Mouse (Mus musculus) left cerebral cortex, postnatal 4 days (tissue): ENCODE measurements around the gene Gm20388. TPM values are rescaled to one million over a fixed set of nuclear protein-coding genes. Genes with fewer than 3 reads are reported as not detected.
"Not testable (repeated sequence)": the region's sequence is repeated elsewhere in the genome, so short reads cannot be mapped to it uniquely, and the experiment has no call there.

Experiments
- DNase-seq: peaks from one replicate; pipeline ENCODE4 v3.0.0-alpha.2; 2022
- intact Hi-C: fragments of 180-260 bp; cut with DNase I; formaldehyde crosslinking; loops from one replicate; pipeline ENCODE4 v1.15.1; 2025
- total RNA-seq, 2 experiments: library from RNA; stranded (reverse); gene quantifications; 2 replicates each; pipeline ENCODE4 v1.2.3; 2021

The Gm20388 gene
- total RNA-seq, 2 experiments from 2014 or later: 6.5 to 12.8 TPM

DNA sequence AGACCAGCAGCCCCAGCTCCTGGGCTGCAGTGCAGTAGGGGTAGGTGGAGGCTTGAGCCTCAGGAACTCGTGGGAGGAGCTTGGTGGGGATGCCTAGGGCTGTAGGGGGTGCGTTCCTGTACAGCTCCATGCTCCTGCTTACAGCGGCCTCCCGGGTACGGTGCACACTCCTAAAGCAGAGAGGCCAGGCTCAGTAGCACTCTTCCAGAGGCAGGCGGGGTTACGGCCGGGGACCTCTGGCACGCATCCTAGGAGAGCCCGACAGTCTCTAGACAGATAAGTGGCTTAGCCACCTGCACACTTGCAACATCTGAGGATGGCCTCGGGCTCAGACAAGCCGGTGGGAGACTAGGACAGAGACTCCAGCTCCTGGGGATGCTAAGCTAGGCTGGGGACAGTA is 3334.9 kb downstream of the Gm20388 start:
- intact Hi-C loops: no loop called here
- no peak for DNase-seq

DNA sequence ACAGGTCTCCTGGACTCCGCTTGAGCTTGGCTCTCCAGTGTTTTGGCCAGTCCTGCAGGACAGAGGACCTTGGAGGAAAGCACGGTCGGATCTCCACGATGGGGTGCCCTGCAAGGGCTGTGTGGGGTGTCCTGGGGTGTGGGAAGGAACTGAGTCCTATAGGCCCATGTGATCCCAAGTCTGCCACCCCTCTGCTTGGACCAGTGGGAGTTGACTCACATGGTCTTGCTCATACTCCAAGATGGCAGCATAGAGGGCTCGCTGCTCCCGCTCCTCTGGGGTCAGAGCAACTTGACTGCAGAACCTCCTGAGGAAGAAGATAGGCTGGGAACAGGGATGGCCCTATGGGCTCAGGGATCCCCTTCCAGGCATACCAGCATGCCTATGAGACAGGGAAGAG is 3337.1 kb downstream of the Gm20388 start:
- intact Hi-C loops: no loop called here
- DNase-seq: no peak

GRCm38 (mm10) chr8:123248596-123248995 is 3338.0 kb downstream of the Gm20388 start:
- intact Hi-C loops: no loop called here
- no peak for DNase-seq

GRCm38 (mm10) chr8:123250940-123251339 is 3340.3 kb downstream of the Gm20388 start:
- intact Hi-C loops: no loop called here

GRCm38 (mm10) chr8:123252925-123253324 is 3342.3 kb downstream of the Gm20388 start:
- no peak for DNase-seq
- intact Hi-C loops: no loop called here

More at GRCm38 (mm10) chr8:123250940-123251339, 3340.3 kb downstream of the Gm20388 start:
- DNase-seq: no peak

DNA sequence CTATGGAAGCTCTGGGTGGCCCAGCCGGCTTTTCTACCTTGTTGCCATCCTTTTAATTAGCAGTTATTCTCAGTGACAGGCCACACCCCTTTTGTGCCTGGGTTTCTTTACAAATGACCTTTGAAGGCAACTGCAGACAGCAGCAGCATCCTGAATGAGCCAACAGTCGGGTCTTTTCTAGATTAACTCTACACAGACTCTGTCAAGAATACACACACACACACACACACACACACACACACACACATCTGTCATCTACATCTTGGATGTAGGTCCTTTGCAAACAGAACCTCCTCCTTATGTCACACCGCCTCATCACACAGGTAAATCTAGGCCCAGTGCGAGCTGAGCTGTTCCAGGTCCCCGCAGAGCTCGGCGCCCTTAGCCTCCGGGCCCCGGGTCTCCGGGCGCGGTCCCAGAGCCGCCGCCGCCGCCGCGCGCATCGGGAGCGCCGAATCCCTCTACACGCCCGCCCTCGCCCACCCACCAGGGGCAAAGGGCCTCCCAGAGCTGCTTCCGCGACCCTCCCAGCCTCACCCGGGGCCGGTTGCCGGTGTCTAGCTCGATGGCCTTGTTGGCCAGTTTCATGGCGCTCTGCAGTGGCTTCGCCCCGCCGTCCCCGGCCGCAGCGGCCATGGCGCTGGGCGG is 3342.9 kb downstream of the Gm20388 start:
- intact Hi-C loops: no loop called here
- no peak for DNase-seq

GRCm38 (mm10) chr8:123254099-123254885 is 3343.7 kb downstream of the Gm20388 start, which contains the start of the genes Zfp276 and Vps9d1:
Gene Zfp276, plus strand, starts transcription at chr8:123254195.
Gene Vps9d1, minus strand, starts transcription at chr8:123254348.
- intact Hi-C loops: no loop called here

GRCm38 (mm10) chr8:123255170-123255569 is 3344.5 kb downstream of the Gm20388 start:
- no peak for DNase-seq
- intact Hi-C loops: no loop called here

More at GRCm38 (mm10) chr8:123254099-123254885, 3343.7 kb downstream of the Gm20388 start, which contains the start of the genes Zfp276 and Vps9d1:
- peak; percentile 86 for DNase-seq

GRCm38 (mm10) chr8:123257114-123257513 is 3346.5 kb downstream of the Gm20388 start:
- intact Hi-C loops: no loop called here
- no peak for DNase-seq

- intact Hi-C loops, DNase-seq: not testable (repeated sequence)
Observed at GRCm38 (mm10) chr8:123257593-123257992, 3347.0 kb downstream of the Gm20388 start.

DNA sequence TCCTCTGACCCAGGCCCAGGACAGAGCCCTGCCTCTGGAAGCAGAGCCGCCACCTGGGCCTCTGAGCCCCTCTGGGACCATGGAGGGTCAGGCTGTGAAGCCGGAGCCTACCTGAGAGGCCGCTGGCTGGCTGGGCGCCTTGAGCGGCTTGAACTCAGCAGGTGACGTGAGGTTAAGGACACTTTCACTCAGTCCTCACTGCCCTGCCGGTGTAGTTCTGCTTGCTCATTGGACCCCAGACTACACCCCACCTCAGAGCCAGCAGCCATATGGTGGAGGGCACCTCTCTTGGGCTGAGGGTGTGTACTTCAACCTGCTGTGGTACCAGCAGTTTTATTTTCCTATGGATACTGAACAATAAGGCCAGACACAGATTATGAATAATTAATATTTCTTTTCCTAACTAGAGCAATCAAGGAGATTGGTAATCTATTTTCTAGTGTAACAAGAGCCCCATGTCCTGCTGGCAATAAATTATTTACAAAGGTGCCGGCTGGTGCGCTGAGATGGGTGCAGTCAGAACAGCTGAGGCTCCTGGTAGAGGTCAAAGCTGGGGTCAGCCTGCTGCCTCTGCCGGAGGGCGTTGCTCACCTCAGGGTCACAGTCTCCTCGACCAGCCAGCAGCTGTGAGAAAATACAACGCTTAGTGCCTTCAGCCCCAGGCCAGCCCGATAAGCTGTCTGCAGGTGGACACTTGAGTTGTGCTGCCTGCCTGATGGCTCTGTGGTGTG is 3357.4 kb downstream of the Gm20388 start:
- no peak for DNase-seq
- intact Hi-C loops: no loop called here

DNA sequence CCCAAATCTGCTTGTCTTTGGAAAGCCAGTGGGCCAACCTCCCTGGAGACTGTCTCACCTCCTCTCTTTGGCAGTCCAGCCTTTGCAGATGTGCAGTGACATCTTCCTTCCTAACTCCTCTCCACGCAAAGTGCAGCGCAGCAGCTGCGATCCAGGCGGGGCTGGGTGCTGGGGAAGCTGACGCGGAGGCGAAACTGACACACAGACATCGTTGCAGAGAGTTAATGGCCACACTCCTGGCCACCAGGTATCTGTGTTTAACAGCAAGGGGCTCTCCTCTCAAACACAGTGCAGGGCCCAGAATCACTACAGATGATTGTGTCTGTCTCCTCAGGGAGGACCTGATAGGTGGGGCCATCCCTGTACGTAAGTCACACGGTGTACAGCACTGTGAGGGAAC is 3360.5 kb downstream of the Gm20388 start:
- DNase-seq: no peak
- intact Hi-C loops: no loop called here

- no peak for DNase-seq
- intact Hi-C loops: no loop called here
Observed at GRCm38 (mm10) chr8:123271901-123272300, 3361.3 kb downstream of the Gm20388 start.

DNA sequence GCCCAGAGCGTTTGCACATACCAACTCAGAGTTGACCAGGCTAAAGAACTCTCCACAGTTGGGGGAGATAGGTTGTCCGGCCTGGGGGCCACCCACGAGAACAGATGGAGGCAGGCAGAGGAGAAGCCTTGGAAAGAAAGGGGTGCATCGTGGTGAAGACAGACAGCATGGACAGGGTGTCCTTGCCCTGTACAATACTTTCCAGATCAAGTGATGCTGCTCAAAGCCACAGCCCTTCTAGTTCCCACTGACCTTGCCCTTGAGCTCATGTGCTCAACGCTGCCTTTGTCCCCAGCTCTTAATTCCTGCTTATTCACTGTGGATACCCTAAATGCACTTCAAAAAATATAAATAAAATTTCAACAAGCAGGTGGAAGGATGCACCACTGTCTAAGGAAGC is 3363.8 kb downstream of the Gm20388 start:
- intact Hi-C loops: no loop called here
- no peak for DNase-seq

DNA sequence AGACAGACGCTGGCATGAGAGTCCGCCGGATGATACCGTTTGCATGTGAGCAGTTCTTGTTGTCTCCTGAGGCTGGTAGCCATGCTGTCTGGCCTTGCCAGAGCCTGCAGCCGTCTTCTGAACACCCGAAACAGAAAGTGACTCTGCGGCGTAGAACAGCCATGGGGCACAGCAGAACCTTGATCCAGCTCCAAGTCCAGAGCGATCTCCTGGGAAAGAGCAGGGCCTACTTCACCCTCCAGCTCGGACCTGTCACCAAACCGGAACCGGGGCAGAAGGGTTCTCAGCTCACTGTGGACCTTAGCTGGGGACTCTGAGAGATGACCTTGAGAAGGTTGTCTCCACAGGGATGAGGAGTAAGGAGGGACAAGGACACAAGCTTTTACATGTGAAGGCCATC is 3364.5 kb downstream of the Gm20388 start:
- intact Hi-C loops: no loop called here
- no peak for DNase-seq

DNA sequence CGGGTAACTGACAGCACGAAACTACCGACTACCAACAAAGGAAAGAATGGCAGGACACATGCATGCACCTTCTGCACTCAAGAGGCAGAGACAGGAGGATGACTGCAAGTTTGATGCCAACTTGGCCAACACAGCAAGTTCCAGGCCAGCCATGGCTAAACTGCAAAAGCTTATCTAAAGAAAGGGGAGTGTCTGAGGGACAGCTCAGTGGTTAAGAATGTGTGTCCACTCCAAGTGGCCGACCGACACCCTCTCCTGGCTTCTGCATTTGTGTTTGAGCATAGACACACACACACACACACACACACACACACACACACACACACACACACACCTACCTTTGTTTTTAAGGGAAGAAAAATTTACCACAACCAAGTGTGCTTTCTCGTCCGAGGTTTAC is 3367.8 kb downstream of the Gm20388 start:
- intact Hi-C loops: no loop called here
- DNase-seq: no peak

DNA sequence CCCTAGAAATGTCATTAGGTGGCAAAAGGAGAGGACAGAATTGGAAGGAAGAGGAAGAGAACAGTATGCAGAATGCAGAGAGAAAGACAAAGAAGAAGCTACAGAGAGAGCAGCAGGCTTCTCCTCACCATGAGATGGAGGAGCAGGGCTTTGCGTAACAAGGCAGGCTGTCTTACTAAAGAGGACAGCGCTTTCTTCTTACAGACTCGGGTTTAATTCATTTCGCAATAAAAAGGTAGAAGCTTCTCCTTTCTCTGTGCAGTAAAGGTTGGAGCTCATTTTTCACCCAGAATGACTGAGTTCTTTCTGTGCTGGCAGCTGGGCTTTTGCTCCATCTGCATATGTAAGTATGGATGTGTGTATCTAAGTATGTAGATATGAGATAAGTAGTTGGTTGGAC is 3369.2 kb downstream of the Gm20388 start:
- intact Hi-C loops: no loop called here
- no peak for DNase-seq

DNA sequence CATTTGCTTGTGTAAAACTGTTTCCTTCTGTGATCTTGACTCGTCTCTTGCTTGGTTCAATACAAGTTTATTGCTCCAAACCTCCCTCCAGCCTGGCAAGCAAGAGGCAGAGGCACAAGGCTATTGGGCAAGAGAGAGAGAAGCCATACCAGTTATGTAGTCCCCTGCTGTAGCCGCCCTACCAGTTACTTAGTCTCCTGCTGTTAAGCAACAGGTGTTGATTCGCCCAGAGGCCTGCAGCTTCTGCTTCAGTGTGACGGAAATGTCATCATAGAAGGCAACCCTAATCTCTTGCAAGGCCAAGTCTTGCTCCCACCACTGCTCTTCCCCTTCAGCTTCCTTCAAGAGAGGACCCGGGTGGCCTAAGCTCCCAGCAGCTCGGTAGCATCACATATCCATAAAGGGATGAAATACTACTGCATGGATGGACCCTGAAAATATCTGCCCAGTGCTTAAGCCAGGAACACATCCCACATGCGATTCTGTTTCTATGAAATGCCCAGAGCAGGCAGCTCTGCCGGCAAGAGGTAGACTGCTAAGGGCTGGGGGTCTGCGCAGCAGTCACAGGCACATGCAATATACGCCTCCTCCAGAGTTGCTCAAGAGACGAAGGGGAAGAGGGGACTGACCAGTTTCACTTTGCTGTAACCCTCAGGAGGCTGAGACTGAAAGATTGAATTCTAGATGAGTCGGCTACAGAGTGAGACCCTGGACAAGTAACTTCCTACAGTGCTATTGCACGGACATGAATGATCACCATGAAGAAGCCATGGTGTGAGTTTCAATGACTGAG is 3369.9 kb downstream of the Gm20388 start:
- intact Hi-C loops: no loop called here
- no peak for DNase-seq

- intact Hi-C loops, DNase-seq: not testable (repeated sequence)
Observed at GRCm38 (mm10) chr8:123282994-123283393, 3372.4 kb downstream of the Gm20388 start.

DNA sequence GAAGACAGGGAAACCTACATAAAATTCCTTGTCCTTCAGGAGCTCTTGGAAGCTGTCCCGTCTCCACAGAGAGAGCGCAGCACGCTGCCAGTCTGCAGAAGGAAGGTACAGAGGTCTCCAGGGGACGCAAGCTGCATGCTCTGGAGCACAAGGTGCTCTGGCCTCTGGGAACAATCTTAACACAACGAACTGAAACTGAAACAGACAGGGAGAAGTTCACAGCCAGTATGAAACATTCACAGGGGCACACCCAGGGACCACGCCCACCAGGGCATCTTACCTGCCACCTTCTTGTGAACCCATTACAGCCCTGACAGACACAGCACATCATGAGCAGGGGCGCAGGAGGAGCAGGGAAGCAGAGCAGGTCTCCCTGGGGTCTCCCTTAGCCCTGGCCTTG is 3373.3 kb downstream of the Gm20388 start:
- intact Hi-C loops: no loop called here
- DNase-seq: no peak

- DNase-seq: no peak
- intact Hi-C loops: no loop called here
Observed at GRCm38 (mm10) chr8:123284493-123284892, 3373.9 kb downstream of the Gm20388 start.
